Mouse (Mus musculus) midbrain, embryonic 14.5 days (tissue): ENCODE measurements around the gene Trim40. TPM values are rescaled to one million over a fixed set of nuclear protein-coding genes. Genes with fewer than 3 reads are reported as not detected.

Experiments
- ATAC-seq: fragments of 200-750 bp; cut with Nextera tagmentation; 2 replicates; pipeline ENCODE4 v1.8.0; 2017; ENCODE audit warnings: moderate number of reproducible peaks, moderate library complexity; ENCODE audit not compliant: low FRiP score, low TSS enrichment
- DNase-seq: peaks from one replicate; pipeline ENCODE4 v3.0.0-alpha.2; 2015
- H3K27ac ChIP-seq: fragments of 300-500 bp; sonication (generic); replicated peaks from 2 replicates; pipeline ENCODE4 v1.5.1; 2014; ENCODE audit warnings: mild to moderate bottlenecking, low read depth, low read length, moderate library complexity
- H3K27me3 ChIP-seq: fragments of 300-500 bp; sonication (generic); 2 replicates; pipeline ENCODE4 v1.6.1; 2014; ENCODE audit warnings: low read length, control low read depth, mixed read lengths; ENCODE audit not compliant: control insufficient read depth, insufficient read depth
- H3K36me3 ChIP-seq: fragments of 300-500 bp; sonication (generic); 2 replicates; pipeline ENCODE4 v1.6.1; 2014; ENCODE audit warnings: low read length, control low read depth; ENCODE audit not compliant: control insufficient read depth, insufficient read depth
- H3K4me1 ChIP-seq: fragments of 300-500 bp; sonication (generic); 2 replicates; pipeline ENCODE4 v1.6.1; 2014; ENCODE audit warnings: mild to moderate bottlenecking, antibody characterized with exemption, low read length, control low read depth; ENCODE audit not compliant: control insufficient read depth, insufficient read depth
- H3K4me2 ChIP-seq: fragments of 300-500 bp; sonication (generic); 2 replicates; pipeline ENCODE4 v1.6.1; 2014; ENCODE audit warnings: mild to moderate bottlenecking, low read length, moderate library complexity
- H3K4me3 ChIP-seq: fragments of 300-500 bp; sonication (generic); replicated peaks from 2 replicates; pipeline ENCODE4 v1.5.1; 2014; ENCODE audit warnings: low read depth, low read length
- H3K9ac ChIP-seq: fragments of 300-500 bp; sonication (generic); replicated peaks from 2 replicates; pipeline ENCODE4 v1.6.1; 2014; ENCODE audit warnings: mild to moderate bottlenecking, low read length, moderate library complexity
- H3K9me3 ChIP-seq: fragments of 300-500 bp; sonication (generic); 2 replicates; pipeline ENCODE4 v1.6.1; 2016; ENCODE audit warnings: low read length, control low read depth, mixed read lengths; ENCODE audit not compliant: control insufficient read depth
- WGBS: fragments of 180-500 bp; shearing (Covaris S2); extraction: QIAGEN DNeasy Blood & Tissue Kit; methylation state at CpG from one replicate; pipeline ENCODE4 v1.1.7; 2014; 5-methylcytosine and 5-hydroxymethylcytosine counted together
- polyA plus RNA-seq: library from polyadenylated mRNA; unstranded; fragments of >200 nt; fragmentation: Nextera tagmentation; extraction: Ambion mirVana; gene quantifications from 2 replicates; pipeline ENCODE4 v1.2.1, GENCODE M21; 2014

Trim40 gene
- polyA plus RNA-seq, 1 experiment from 2014 or later: not detected

DNA sequence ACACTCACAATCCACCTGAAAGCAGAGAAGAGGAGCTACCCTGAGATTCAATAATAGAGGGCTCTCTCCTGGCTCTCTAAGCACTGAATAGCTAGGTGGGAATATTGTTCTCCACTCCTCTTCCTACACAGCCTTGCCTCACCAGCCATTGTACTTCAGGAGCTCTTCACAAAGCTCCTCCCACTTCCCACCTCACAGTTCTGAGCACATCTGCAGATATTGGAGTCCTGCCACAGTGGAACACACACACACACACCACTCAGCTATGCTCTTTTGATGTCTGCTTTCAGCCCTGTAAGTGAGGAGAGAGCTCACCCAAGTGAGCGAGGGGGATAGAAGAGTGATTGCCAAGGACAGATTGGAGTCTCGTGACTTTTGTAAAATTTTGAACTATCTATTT is 6.6 kb downstream of the Trim40 start:
- WGBS: 84% methylated on average over 2 of the region's 2 CpGs
- no peak overlapping the region for H3K4me2 ChIP-seq
- ATAC-seq: no peak

DNA sequence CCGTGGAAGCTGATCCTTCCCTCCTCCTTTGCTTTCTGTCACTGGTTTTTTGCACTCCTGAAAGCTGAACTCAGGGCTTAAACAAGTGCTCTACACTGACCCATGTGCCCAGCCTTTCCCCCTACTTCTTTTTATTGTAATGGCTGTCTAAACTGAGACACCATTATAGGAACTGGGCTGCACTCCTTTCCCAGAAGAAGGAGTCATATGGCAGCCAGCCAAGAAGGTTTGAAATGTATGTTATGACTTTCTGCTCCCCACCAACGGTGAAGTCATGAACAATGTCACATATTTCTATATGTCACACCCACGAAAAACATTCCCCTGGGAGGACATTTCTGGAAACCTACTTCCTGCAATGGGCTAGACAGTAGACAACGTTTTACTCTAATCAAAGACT is 15.3 kb downstream of the Trim40 start:
- DNase-seq (no peak), ATAC-seq (no peak)
- WGBS: 77% methylated on average over 4 of the region's 4 CpGs
- H3K9me3 ChIP-seq: no peaks in the 10 kb centered on the region
- H3K36me3 ChIP-seq: no peaks in the 10 kb centered on the region
- H3K9ac ChIP-seq: no peak overlapping the region
- H3K27ac ChIP-seq: no peak overlapping the region
- H3K4me1 ChIP-seq: no peaks in the 10 kb centered on the region
- H3K4me2 ChIP-seq: no peak overlapping the region
- no peak overlapping the region for H3K4me3 ChIP-seq
- H3K27me3 ChIP-seq: no peaks in the 10 kb centered on the region

More for the DNA sequence above, 6.6 kb downstream of the Trim40 start:
- Histone ChIP-seq H3K9me3 (no peaks in the 10 kb centered on the region), H3K4me3 (no peak overlapping the region), H3K27ac (no peak overlapping the region), H3K4me1 (no peaks in the 10 kb centered on the region), H3K9ac (no peak overlapping the region), H3K27me3 (no peaks in the 10 kb centered on the region), H3K36me3 (no peaks in the 10 kb centered on the region)
- no peak for DNase-seq

DNA sequence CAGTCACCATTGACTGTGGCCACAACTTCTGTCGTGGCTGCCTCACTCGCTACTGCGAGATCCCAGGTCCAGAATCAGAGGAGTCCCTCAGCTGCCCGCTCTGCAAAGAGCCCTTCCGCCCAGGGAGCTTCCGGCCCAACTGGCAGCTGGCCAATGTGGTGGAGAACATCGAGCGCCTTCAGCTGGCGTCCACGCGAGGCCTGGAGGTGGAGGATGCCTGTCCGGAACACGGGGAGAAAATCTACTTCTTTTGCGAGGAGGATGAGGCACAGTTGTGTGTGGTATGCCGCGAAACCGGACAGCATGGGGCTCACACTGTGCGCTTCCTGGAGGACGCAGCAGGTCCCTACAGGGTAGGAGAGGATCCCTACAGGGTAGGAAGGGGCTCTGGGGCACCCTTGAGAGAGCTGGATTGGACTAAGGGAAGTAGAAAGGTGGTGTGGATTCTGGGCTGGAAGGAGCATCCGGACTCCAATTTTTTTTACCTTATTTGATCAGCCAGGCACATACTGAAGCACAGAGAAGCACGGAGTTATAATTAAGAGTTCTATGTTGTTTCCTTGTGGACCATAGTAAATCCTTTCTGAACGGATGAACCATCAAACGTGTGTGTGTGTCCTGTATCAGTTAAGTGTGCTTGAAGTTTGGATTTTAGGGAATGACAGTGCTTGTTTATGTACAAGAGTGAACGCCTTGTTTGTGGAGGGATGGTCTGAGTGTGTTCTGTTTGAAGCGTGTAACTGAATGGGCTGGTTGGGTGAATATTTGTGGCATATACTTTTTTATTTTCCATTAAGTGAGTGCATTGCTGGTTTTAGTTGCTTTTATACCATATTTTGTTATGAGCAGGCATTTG is 19.7 kb downstream of the Trim40 start:
- no peaks in the 10 kb centered on the region for H3K36me3 ChIP-seq
- H3K27me3 ChIP-seq: no peaks in the 10 kb centered on the region
- ATAC-seq (no peak), DNase-seq (no peak)
- 81% methylated on average over 25 of the region's 25 CpGs for WGBS
- H3K9me3 ChIP-seq: no peaks in the 10 kb centered on the region
- H3K4me2 ChIP-seq: no peak overlapping the region
- peaks cover 7% of the 10 kb centered on the region; the same call in 1 of the 2 replicates for H3K4me1 ChIP-seq
- no peak overlapping the region for H3K4me3 ChIP-seq
- H3K9ac ChIP-seq: no peak overlapping the region
- no peak overlapping the region for H3K27ac ChIP-seq

DNA sequence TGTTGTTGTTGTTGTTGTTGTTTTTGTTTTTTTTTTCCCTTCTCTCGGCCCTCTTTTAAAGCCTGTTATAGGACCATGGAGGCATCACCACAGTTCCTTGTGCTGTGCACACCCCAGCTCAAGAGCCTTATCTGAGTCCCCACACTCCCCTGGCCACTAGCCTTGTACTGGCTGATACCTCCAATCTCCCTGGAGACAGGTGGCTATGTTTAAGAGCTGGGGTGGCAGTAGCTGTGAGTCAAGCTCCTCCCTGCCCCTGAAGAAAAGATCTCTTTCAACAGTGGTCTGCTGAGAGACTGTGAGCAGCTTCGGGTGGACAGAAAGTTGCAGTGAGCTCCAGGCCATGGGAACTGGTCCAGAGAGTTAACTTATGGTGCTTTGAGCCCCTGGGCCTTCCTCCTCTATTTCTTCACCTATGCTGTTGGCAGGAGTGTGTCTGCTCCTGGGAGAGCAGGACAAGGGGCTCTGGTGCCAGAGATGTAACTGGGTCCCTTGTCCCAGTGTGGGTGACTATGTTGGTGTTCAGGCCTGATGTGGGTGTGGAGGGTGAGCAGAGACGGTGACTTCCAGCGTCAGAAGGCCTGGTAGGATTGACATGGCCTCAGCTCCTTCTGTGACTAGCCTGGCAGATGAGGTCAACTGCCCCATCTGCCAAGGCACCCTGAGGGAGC is 20.5 kb downstream of the Trim40 start, which contains the start of gene Trim10:
Gene Trim10, plus strand, starts transcription at position 291 of the 671 bp plus-strand sequence.
- Histone ChIP-seq H3K9me3 (no peaks in the 10 kb centered on the region), H3K27ac (no peak within 1 kb of the TSS), H3K4me2 (no peak within 1 kb of the TSS), H3K36me3 (no peaks in the 10 kb centered on the region), H3K4me3 (no peak within 1 kb of the TSS), H3K4me1 (peaks cover 7% of the 10 kb centered on the region; the same call in 1 of the 2 replicates), H3K27me3 (no peaks in the 10 kb centered on the region), H3K9ac (no peak within 1 kb of the TSS)
- DNase-seq (no peak), ATAC-seq (no peak)
- 78% methylated on average over 4 of the region's 4 CpGs for WGBS

DNA sequence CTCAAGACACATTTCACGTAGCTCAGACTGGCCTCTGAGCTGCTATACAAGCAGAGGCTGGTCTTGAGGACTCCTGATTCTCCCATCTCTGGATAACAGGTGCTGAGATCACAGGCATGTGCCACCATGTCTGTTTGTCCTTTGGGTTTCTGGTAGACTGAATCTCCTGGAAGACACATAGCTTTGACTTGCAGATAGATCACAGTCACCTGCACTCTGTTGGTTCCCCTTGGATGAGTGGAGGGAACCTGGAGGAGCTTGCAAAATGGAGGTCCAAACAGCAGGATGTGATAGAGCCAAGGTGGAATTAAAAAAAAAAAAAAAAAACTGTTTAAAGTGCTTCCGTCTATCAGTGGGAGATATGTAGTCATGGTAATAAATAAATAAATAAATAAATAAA is 21.1 kb downstream of the Trim40 start:
- 82% methylated on average over 2 of the region's 2 CpGs for WGBS
- Histone ChIP-seq H3K27me3 (no peaks in the 10 kb centered on the region), H3K9me3 (no peaks in the 10 kb centered on the region), H3K4me1 (peaks cover 7% of the 10 kb centered on the region; the same call in 1 of the 2 replicates), H3K4me3 (no peak overlapping the region), H3K36me3 (no peaks in the 10 kb centered on the region), H3K9ac (no peak overlapping the region), H3K27ac (no peak overlapping the region), H3K4me2 (no peak overlapping the region)
- DNase-seq (no peak), ATAC-seq (no peak)

DNA sequence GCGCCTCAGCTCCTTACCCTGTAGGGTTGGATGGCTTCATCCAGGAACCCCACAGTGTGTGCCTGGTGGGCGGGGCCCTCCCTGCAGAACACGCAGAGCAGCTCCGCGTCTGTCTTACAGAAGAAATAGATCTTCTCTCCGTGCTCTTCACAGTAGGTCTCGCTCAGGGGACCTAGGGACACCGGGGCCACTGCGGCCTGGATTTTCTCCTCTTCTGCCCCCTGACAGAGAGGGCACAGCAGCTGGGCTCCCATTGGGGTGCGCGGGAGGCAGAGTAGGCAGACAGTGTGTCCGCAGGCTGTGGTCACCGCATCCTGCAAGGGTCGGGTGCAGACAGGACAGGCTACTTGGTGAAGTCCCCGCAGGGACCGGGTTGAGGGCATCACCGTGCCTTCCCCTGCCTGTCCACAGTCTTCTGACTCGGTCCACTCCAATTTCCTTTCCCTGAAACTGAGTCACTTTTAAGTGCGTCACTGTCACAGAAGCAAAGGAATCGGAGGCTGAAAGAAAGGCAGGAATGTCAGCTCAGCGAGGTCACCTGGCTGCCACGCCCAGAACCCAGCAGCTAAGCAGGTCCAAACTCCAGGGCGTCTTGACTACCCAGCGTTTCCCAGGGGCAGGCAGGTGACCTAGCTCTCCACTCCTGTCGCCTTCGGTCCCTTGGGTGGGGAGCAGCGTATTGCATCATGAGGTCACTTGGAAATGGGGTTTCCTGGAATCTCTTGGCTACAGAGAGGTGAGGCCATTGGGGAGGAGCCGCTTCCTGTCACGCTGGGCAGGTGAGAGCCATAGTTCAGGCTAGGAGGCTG is 23.0 kb downstream of the Trim40 start, which contains the start of gene Trim15:
Gene Trim15, minus strand, starts transcription at position 492 of the 809 bp plus-strand sequence.
- no peaks in the 10 kb centered on the region for H3K27me3 ChIP-seq
- H3K9me3 ChIP-seq: no peaks in the 10 kb centered on the region
- peak within 1 kb of the TSS; percentile 44 for H3K4me2 ChIP-seq
- peak; percentile 7 for DNase-seq
- no peak within 1 kb of the TSS for H3K27ac ChIP-seq
- H3K9ac ChIP-seq: peak within 1 kb of the TSS; percentile 7; the same call in 1 of the 2 replicates
- ATAC-seq: no peak
- peaks cover 7% of the 10 kb centered on the region; the same call in 1 of the 2 replicates for H3K4me1 ChIP-seq
- H3K4me3 ChIP-seq: peak within 1 kb of the TSS; percentile 19
- 17% methylated on average over 29 of the region's 29 CpGs for WGBS
- H3K36me3 ChIP-seq: no peaks in the 10 kb centered on the region

DNA sequence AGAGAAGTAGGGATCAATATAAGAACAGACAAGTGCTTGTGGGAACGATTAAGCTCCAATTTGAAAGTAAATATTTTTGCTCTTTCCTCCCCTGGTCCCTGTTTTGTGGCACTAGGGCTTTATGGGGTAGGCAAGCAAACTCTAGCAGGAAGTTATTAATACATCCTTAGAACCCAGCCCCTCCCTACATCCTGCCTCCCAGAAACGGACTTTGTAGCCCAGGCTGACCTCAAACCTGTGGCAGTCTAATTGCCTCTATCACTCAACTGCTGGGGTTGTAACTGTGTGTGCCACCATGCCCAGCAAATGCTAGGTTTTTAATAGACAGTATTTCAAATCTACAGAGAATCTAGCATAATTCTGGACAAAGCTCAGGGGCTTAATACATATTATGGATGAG is 28.2 kb downstream of the Trim40 start:
- whole genome bisulfite sequencing: 74% methylated on average over 2 of the region's 2 CpGs
- no peak overlapping the region for H3K27ac ChIP-seq

DNA sequence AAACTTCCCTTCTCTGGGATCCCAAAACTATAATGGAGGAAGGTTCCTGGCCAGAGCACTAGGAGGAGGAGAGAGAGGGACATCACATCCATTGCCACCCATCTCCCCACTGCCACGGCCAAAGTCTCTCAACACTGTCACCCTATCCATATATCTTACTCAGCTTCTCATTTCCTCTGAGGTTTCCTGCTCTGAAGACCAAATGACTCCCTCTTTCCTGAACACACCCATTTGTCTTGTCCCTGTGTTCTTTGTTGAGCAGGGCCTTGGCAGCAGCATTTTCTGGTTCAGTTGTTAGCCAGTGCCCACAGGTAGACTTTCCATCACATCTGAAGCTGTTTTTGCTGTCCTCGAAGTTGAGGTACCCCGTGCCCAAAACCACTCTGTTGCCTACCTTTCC is 31.7 kb downstream of the Trim40 start:
- Histone ChIP-seq H3K9ac (no peak overlapping the region), H3K4me2 (no peak overlapping the region), H3K9me3 (no peaks in the 10 kb centered on the region), H3K4me1 (no peaks in the 10 kb centered on the region), H3K36me3 (peaks cover 66% of the 10 kb centered on the region), H3K27me3 (no peaks in the 10 kb centered on the region), H3K27ac (no peak overlapping the region), H3K4me3 (no peak overlapping the region)
- WGBS: 96% methylated on average over 3 of the region's 3 CpGs
- ATAC-seq (no peak), DNase-seq (no peak)

More for the DNA sequence above, 28.2 kb downstream of the Trim40 start:
- Histone ChIP-seq H3K4me1 (peaks cover 1% of the 10 kb centered on the region; the same call in 1 of the 2 replicates), H3K27me3 (no peaks in the 10 kb centered on the region), H3K4me3 (no peak overlapping the region), H3K4me2 (no peak overlapping the region), H3K9me3 (no peaks in the 10 kb centered on the region), H3K9ac (no peak overlapping the region), H3K36me3 (peaks cover 35% of the 10 kb centered on the region)
- no peak for ATAC-seq
- no peak for DNase-seq
